Mouse (Mus musculus) urinary bladder, postnatal 4 days (tissue): ENCODE results near the gene Bcr.

Experiments used
- DNase-seq, 2 experiments: peaks; one replicate each; pipeline ENCODE4 v3.0.0; 2021 to 2022; ENCODE audit warnings: low spot score in 2 of 2

The Bcr gene

DNA sequence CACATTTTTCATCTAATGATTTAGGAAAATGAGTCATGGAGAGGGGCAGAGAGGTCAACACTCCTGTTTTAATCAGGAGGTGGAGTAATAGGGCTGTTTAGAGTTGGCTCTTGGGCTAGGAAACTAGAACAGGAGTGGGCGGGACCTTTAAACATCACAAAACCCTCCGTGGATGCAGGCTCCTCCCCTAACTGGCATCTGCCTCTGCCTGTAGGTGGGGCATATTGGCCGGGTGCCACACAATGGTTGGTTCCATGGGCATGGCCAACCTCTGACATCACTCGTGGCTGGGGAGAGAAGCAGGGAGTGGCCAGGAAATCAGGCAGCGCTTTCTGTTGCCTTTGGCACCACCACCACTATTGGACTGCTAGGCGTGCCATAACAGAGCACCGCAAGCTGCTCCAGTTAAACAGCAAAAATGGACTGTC is 68.9 kb downstream of the Bcr start:
- peak; percentile 37 to 76 for DNase-seq

DNA sequence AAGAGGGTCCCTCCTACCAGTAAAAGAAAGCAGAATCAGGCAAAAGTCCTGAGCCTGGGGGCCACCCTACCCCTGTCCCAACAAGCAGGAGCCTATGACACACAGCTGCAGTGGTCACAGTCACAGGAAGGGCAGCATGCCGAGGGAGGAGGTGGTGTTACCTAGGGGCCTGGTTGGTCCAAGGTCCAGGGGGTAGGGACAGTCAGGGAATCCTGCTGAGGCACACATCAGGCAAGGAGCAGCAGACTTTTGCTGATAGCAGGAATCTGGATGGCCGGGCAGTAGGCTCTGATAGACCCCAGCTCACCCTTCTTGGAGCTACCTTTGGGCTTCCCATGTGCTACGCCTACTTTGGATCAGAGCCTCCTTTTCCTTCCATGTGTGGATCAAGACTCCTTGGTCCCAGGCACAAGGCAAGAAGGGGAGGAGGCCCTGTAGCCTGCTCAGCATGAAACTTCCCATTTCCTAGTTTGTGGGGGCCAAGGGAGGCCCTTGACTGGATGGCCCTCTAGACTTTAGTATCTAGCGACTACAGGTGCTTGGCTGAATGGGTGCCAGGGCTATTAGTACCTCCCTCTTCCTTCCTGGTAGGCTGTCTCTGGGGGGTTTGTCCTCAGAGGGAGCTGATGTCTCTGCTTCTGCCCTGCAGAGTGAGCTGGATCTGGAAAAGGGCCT is 70.1 kb downstream of the Bcr start:
- no peak for DNase-seq

DNA sequence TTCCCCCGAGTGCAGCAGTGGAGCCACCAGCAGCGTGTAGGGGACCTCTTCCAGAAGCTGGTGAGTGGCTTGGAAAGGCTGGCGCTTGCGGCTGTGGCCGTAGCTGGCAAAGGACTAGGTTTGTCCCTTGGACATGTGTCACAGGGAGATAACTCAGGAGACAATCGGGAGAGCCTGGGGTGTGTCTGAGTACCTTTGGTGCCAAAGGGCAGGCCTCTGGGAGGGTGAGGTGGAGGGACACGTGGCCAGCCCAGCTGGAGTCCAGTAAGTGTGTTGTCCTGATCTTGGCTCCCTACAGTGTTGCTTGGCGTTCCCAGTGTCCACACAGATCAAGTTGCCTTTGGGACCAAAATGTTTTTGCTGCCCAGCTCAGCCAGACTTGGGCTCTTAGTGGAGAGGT is 71.2 kb downstream of the Bcr start:
- no peak for DNase-seq

DNA sequence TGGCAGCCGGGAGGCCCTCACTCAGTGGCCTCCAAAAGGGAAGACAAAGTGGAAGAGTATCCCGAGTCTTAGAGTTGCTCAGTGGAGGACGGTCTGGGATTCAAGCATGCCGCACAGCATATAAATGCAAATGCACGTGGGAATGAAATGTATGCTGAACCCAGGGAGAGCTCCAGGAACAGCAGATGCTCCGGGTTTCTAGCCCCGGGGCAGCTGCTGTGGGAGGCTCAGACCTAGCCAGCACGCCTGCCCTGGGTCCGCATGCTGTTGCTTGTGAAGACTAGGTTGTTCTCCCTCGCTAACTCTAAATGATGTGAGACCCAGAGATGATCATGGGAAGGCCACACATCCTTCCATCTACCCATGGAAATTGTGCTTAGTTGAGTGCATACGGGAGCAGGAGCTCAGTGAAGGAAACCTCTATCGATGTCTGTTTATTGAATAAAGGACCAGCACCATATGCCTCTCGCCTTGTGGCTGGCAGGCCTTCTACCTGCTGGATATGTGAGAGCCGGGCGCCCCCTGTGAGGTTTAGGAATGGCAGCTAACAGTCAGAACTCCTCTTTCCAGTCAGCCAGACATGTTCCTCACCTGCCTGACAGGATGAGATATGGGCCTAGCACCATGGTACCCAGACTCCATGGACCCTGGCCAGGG is 74.6 kb downstream of the Bcr start:
- DNase-seq, result no peak

DNA sequence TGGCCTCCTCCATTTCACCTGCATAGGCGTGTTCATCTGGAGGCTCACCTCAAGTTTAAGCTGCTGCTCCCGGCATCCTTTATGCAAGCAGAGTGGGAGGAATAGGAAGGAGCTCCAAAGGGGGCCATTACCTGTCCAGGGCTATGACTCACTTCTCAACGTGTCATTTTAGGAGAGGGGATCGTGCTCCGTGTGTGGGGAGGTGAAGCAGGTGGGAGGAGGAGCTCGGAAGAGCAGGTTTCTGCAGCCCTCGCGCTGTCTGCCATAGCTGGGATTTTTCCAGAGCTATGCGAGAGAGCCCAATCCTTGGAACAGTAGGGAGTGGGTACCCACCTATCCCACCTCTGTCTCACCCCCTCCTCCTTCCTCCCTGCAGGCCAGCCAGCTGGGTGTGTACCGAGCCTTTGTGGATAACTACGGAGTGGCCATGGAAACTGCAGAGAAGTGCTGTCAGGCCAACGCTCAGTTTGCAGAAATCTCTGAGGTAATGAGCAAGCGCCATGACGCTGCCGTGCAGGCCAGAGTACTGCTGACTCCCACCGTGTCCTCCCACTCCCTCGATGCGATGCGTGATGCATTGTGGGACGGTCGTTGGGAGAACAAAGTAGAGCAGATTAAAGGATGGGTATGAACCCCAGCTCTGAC is 75.2 kb downstream of the Bcr start:
- no peak for DNase-seq

DNA sequence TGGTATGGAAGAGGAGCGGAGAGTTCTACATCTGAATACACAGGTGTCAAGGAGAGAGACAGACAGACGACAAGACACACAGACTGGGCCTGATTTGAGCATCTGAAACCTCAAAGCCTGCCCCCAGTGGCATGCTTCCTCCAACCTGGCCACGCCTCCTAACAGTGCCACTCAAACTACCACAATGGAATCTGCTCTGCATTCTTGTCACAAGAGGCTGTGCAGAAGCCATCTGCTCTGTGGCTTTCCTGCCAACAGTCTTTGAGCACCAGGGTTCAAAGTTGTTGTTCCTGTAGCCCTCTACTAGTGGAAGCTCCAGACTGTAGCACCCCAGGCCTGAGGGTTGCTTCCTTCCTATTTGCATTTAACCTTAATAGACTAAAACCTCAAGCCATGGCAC is 76.8 kb downstream of the Bcr start:
- DNase-seq, result no peak

DNA sequence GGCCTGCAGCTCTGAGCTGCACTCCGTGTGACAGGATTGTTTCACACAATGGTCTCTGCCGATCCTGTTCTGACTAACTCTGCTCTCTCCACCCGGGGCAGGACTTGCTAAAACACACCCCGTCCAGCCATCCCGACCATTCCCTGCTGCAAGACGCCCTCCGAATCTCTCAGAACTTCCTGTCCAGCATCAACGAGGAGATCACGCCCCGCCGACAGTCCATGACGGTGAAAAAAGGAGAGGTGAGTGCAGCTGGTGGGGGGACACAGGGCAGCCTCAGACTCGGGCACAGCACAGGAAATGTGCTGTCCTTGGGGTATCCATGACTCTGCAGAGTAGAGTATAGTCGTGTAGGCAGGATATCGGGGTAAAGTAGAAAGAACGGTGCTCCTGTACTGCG is 84.8 kb downstream of the Bcr start:
- DNase-seq, result no peak

DNA sequence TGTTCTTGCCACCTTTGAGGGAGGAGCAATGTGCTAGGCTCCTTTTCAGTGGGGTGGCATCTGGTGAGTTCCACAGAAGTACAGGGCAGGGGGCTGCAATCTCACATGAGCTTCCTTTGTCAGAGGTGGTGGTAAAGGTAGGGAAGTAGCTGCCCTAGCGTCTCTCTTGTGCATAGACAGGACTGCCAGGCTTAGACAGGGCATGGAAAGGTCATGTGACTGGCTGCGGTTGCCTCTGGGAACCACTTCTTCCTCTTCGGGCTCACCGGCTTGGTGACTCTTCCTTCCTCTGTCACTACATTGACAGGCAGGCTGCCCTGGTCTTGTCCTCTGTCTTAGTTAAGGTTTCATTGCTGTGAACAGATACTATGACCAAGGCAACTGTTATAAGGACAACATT is 85.6 kb downstream of the Bcr start:
- no peak for DNase-seq

- no peak for DNase-seq
Observed at GRCm38 (mm10) chr10:75146619-75147018, 86.2 kb downstream of the Bcr start.

DNA sequence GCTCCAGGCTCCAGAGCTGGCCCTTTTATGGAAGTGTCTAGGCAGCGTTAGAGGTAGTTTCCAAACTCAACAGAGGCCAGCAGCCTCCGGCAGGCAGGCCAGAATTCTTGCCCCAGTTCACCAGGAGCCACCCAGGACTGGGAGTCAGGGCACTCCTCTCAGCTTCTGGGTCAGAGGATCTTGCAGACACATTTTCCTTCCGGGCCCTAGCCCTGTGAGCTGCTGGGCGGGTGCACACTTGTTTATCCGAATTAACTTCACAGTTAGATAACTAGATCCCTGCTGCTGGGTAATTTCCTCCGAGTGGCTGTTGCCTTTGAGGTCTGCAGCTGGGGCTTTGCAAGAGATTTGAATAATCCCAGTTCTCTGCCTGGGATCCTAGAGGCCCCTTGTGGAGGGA is 87.9 kb downstream of the Bcr start:
- no peak for DNase-seq

- DNase-seq, result no peak
Observed at GRCm38 (mm10) chr10:75150361-75150760, 90.0 kb downstream of the Bcr start.

- DNase-seq, result peak; percentile 52 to 71
Observed at GRCm38 (mm10) chr10:75151311-75151710, 90.9 kb downstream of the Bcr start.

- no peak for DNase-seq
Observed at GRCm38 (mm10) chr10:75156835-75157234, 96.4 kb downstream of the Bcr start.

DNA sequence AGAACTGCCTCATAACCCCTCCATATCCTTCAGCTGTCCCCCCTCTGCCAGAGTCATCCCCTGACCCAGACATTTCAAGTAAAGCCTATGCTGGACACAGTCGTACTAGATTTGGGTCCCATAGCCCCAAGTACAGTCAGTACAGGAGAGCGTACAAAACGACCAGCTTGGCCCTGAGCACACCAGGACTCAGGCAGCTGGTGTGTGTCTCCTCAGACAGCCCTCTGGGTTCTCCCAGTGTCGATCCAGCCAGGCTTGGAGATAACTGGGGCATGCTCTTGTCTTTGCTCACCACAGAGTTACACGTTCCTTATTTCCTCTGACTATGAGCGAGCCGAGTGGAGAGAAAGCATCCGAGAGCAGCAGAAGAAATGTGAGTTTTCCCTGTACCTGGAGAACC is 97.3 kb downstream of the Bcr start:
- DNase-seq, result no peak

GRCm38 (mm10) chr10:75158356-75158755 is 98.0 kb downstream of the Bcr start:
- DNase-seq, result no peak

DNA sequence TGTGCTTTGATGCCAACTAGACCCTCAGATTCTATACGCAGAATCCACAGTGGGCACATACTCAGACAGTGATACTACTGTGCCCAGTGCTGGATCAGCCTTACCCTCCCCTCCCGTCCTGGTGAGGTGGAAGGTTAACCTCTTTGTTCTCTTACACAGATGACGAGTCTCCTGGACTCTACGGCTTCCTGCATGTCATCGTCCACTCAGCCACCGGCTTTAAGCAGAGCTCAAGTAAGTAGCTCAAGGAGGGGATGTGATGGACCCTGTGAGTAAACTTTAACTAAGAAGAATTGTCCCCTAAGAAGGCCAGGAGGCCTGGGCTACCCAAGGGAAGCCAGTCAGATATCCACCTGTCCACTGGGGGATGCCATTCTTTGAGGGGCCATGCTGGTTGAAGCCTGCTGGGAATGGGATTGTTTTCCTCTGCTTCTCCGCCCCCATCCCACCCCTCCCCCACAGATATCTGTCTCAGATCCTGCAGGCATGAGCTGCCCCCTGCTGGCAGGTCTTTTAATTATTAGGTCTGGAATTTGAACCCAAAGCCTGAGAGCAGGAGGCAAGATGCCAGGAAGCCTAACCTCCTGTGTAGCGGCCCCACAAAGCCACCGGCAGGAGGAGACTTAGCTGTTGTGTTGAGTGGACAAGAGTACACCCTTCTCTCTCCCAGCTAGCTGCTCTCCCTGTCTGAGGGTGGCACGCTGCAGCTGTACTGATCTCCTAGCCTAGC is 99.9 kb downstream of the Bcr start:
- no peak for DNase-seq

DNA sequence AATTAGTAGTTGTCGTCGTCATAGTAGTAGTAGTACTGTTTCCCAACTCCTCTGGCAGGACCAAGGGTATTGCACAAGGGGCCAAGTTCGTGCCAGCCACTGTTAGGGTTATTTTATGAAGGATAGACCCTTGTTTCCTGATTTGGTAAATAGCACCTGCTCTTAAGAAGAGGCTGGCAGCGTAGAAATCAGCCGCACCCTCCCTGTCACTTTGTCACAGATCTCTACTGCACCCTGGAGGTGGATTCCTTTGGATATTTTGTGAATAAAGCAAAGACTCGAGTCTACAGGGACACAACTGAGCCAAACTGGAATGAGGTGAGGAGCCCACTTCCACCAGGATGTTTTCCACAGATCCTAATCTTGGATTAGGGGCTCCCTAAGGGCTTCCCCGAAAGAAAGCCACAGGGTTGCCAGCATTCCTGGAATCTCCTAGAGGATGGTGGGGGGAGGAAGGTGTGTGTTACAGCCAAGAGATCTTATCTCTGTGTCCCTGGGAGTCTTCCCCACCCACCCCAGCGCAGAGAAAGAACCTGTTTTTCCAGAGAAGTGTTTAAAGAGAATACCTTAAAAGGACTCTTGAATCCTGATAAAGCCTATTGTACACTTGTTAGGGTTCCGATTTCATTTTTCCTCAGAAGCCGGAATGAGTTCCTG is 105.6 kb downstream of the Bcr start:
- DNase-seq, result no peak

DNA sequence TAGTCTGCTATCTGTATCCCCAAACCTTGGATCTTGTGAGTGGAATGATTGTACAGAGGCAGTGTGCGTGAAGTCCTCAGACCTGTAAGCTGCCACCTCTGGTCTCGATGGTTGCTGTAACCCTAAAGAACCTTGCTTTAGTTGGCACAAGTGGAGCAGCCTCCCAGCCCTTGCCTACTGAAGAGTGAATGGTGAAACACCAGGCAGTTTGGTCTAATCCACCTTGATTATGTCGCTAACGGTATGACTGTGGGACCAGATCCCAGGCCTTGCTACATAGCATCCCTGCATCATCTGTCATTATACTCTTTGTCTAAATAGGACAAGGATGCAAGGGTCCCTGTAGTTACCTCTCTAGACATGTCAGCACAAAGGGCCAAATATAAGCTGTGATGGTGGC is 106.2 kb downstream of the Bcr start:
- DNase-seq, result no peak

GRCm38 (mm10) chr10:75170207-75170850 is 109.9 kb downstream of the Bcr start:
- no peak for DNase-seq

GRCm38 (mm10) chr10:75173056-75173455 is 112.7 kb downstream of the Bcr start:
- DNase-seq, result no peak

DNA sequence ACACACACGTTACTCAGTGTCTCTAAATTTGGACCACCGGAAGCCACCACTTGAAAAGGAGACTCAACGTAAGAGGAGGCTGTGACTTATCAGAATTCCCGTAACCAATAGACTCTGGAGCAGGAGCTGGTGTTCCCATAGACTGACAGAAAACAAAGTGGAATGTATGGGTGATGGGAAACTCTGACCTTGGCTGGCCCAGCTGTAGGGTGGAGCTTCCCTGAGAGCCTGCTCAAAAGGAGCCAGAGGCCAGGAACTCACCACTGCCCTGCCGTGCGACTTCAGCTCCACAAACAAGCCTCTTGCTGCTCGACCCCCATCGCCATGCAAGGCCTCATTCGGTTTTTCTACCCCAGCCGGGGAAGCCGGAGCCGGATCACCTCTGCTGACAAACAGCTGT is 113.3 kb downstream of the Bcr start:
- DNase-seq, result no peak

DNA sequence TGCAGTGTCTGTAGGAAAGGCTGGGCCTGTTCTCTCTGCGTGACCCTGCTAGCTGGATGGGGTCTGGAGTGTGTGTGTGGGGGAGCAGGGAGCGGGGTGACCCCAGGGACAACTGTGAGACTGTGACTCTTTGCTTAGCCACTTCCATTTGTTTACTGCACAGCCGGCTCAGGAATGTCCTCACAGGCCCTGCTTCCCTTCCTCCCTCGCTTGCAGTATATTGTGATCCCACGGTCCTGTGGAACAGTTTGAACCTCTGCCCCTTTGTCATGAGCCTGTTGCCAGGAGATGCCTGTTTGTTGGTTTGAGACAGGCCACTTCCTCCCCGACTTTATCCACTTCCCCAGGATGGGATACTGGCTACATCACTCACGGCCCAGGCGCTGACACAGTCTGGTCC is 116.1 kb downstream of the Bcr start:
- DNase-seq, result no peak
